Mouse (Mus musculus): ENCODE data around the gene Il1rl2.
"Not testable (repeated sequence)": the region's sequence is repeated elsewhere in the genome, so short reads cannot be mapped to it uniquely, and the experiment has no call there.

Il1rl2 gene

GRCm38 (mm10) chr1:40324457-40324856, at the start of gene Il1rl2:
Il1rl2 (plus strand) TSS chr1:40324610.
- DNase-seq (ENCODE audit: low spot score in 2 of 2) = no peak

- DNase-seq (ENCODE audit: low spot score in 2 of 2) = no peak
These were observed 49.0 kb upstream of the Il1rl2 start for GRCm38 (mm10) chr1:40275285-40276013.

GRCm38 (mm10) chr1:40277944-40278343, 46.5 kb upstream of the Il1rl2 start:
- DNase-seq (ENCODE audit: low spot score in 2 of 2) = no peak

- DNase-seq (ENCODE audit: low spot score in 2 of 2) = no peak
These were observed 45.7 kb upstream of the Il1rl2 start for GRCm38 (mm10) chr1:40278720-40279119.

GRCm38 (mm10) chr1:40279182-40279743, 45.1 kb upstream of the Il1rl2 start:
- DNase-seq (ENCODE audit: low spot score in 2 of 2) = no peak

GRCm38 (mm10) chr1:40281950-40282349, 42.5 kb upstream of the Il1rl2 start:
- no peak for DNase-seq (ENCODE audit: low spot score in 2 of 2)

GRCm38 (mm10) chr1:40282394-40282793, 42.0 kb upstream of the Il1rl2 start:
- no peak for DNase-seq (ENCODE audit: low spot score in 2 of 2)

GRCm38 (mm10) chr1:40283995-40284394, 40.4 kb upstream of the Il1rl2 start:
- no peak for DNase-seq (ENCODE audit: low spot score in 2 of 2)

GRCm38 (mm10) chr1:40290489-40291255, 33.7 kb upstream of the Il1rl2 start:
- no peak for DNase-seq (ENCODE audit: low spot score in 2 of 2)

GRCm38 (mm10) chr1:40292231-40292630, 32.2 kb upstream of the Il1rl2 start:
- DNase-seq (ENCODE audit: low spot score in 2 of 2) = no peak

GRCm38 (mm10) chr1:40293891-40294290, 30.5 kb upstream of the Il1rl2 start:
- no peak for DNase-seq (ENCODE audit: low spot score in 2 of 2)

- no peak for DNase-seq (ENCODE audit: low spot score in 2 of 2)
These were observed 29.6 kb upstream of the Il1rl2 start for GRCm38 (mm10) chr1:40294824-40295223.

GRCm38 (mm10) chr1:40298053-40298452, 26.4 kb upstream of the Il1rl2 start:
- DNase-seq (ENCODE audit: low spot score in 2 of 2) = no peak

GRCm38 (mm10) chr1:40303179-40303866, 21.1 kb upstream of the Il1rl2 start:
- no peak for DNase-seq (ENCODE audit: low spot score in 2 of 2)

- DNase-seq (ENCODE audit: low spot score in 2 of 2) = not testable (repeated sequence)
These were observed 20.1 kb upstream of the Il1rl2 start for GRCm38 (mm10) chr1:40304321-40304720.

GRCm38 (mm10) chr1:40306111-40306510, 18.3 kb upstream of the Il1rl2 start:
- DNase-seq (ENCODE audit: low spot score in 2 of 2) = no peak

- DNase-seq (ENCODE audit: low spot score in 2 of 2) = no peak
These were observed 13.3 kb upstream of the Il1rl2 start for GRCm38 (mm10) chr1:40311123-40311522.

- no peak for DNase-seq (ENCODE audit: low spot score in 2 of 2)
These were observed 12.8 kb upstream of the Il1rl2 start for GRCm38 (mm10) chr1:40311625-40312024.

- DNase-seq (ENCODE audit: low spot score in 2 of 2) = no peak
These were observed 10.4 kb upstream of the Il1rl2 start for GRCm38 (mm10) chr1:40314016-40314415.

GRCm38 (mm10) chr1:40317657-40318056, 6.8 kb upstream of the Il1rl2 start:
- no peak for DNase-seq (ENCODE audit: low spot score in 2 of 2)

GRCm38 (mm10) chr1:40321824-40322223, 2.6 kb upstream of the Il1rl2 start:
- no peak for DNase-seq (ENCODE audit: low spot score in 2 of 2)

- no peak for DNase-seq (ENCODE audit: low spot score in 2 of 2)
These were observed 1.9 kb upstream of the Il1rl2 start for GRCm38 (mm10) chr1:40322543-40322942.

All from spleen, postnatal 14 days (tissue).